Mouse (Mus musculus) heart, embryonic 14.5 days (tissue): ENCODE data around the gene Plk4. TPM values are rescaled to one million over a fixed set of nuclear protein-coding genes. Genes with fewer than 3 reads are reported as not detected.
A peak's percentile ranks its signal among the peaks of the same experiment; 100 is the strongest.
"Not testable (repeated sequence)": the region's sequence is repeated elsewhere in the genome, so short reads cannot be mapped to it uniquely, and the experiment has no call there.

Source experiments
- ATAC-seq: fragments of 200-750 bp; cut with Nextera tagmentation; 2 replicates; pipeline ENCODE4 v1.8.0; 2017; ENCODE audit warnings: low read depth, moderate TSS enrichment; ENCODE audit not compliant: insufficient number of reproducible peaks, insufficient read depth, low FRiP score
- H3K27ac ChIP-seq, 2 experiments: fragments of 200-500 bp in 1 of 2; fragments of 300-500 bp in 1 of 2; sonication (generic) in 1 of 2; replicated peaks in 1 of 2; 2 replicates each; pipeline ENCODE4 v1.5.1; 2012 to 2014; ENCODE audit warnings: low read depth in 2 of 2, low read length in 2 of 2, control low read depth in 1 of 2, mild to moderate bottlenecking in 1 of 2, mixed read lengths in 1 of 2; ENCODE audit not compliant: control insufficient read depth in 1 of 2, insufficient read depth in 1 of 2
- H3K27me3 ChIP-seq: fragments of 300-500 bp; sonication (generic); 2 replicates; pipeline ENCODE4 v1.6.1; 2014; ENCODE audit warnings: mild to moderate bottlenecking, low read length, control low read depth; ENCODE audit not compliant: control insufficient read depth, insufficient read depth
- H3K36me3 ChIP-seq: fragments of 300-500 bp; sonication (generic); 2 replicates; pipeline ENCODE4 v1.6.1; 2014; ENCODE audit warnings: mild to moderate bottlenecking, control low read depth, low read length, mixed read lengths; ENCODE audit not compliant: control insufficient read depth, insufficient read depth
- H3K4me1 ChIP-seq, 2 experiments: fragments of 200-500 bp in 1 of 2; fragments of 300-500 bp in 1 of 2; sonication (generic) in 1 of 2; 2 replicates each; pipeline ENCODE4 v1.6.1; 2012 to 2014; ENCODE audit warnings: low read length in 2 of 2, control low read depth in 1 of 2, mixed read lengths in 1 of 2; ENCODE audit not compliant: control insufficient read depth in 2 of 2, insufficient read depth in 2 of 2
- H3K4me2 ChIP-seq: fragments of 300-500 bp; sonication (generic); 2 replicates; pipeline ENCODE4 v1.6.1; 2014; ENCODE audit warnings: mild to moderate bottlenecking, low read length
- H3K4me3 ChIP-seq, 2 experiments: fragments of 200-500 bp in 1 of 2; fragments of 300-500 bp in 1 of 2; sonication (generic) in 1 of 2; 2 replicates each; pipeline ENCODE4 v1.5.1; 2012 to 2014; ENCODE audit warnings: low read length in 2 of 2, mild to moderate bottlenecking in 2 of 2, control low read depth in 1 of 2, low read depth in 1 of 2, moderate library complexity in 1 of 2; ENCODE audit not compliant: control insufficient read depth in 1 of 2, insufficient read depth in 1 of 2
- H3K9ac ChIP-seq: fragments of 300-500 bp; sonication (generic); 2 replicates; pipeline ENCODE4 v1.6.1; 2014; ENCODE audit warnings: mild to moderate bottlenecking, low read length
- H3K9me3 ChIP-seq: fragments of 300-500 bp; sonication (generic); 2 replicates; pipeline ENCODE4 v1.6.1; 2016; ENCODE audit warnings: low read length, control low read depth; ENCODE audit not compliant: control insufficient read depth
- WGBS: fragments of 180-500 bp; shearing (Covaris S2); extraction: QIAGEN DNeasy Blood & Tissue Kit; methylation state at CpG from one replicate; pipeline ENCODE4 v1.1.7; 2014; 5-methylcytosine and 5-hydroxymethylcytosine counted together
- polyA plus RNA-seq: library from polyadenylated mRNA; unstranded; fragments of >200 nt; fragmentation: Nextera tagmentation; extraction: Ambion mirVana; gene quantifications from 2 replicates; pipeline ENCODE4 v1.2.1, GENCODE M21; 2014

The Plk4 gene
- polyA plus RNA-seq, 1 experiment from 2014 or later = 32.0 TPM

DNA sequence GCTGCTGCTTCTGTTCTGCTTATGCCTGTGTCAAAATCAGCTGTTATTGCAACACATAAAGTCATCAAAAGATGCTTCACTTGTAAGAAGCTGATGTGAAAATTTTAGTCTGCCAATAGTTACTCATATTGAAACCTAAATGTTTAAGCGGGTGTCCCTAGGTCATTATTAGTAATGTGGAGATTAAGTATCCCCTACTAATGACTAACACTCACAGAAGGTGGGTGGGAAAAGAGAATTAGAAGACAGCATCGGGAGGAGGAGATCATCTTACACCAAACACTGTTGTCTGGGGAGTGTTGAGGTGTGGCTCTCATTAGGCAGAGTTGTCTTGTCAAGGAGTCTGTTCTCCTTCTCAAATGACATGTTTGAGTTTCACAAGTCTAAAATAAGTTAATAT, 7.1 kb downstream of the Plk4 start:
- no peak for ATAC-seq
- Histone ChIP-seq H3K27me3 (no peaks in the 10 kb centered on the region), H3K4me3 (no peak overlapping the region), H3K4me2 (no peak overlapping the region), H3K27ac (no peak overlapping the region), H3K36me3 (peaks cover 73% of the 10 kb centered on the region), H3K9me3 (no peaks in the 10 kb centered on the region), H3K9ac (no peak overlapping the region), H3K4me1 (0 out of 4 replicates have a peak, but pooled peaks cover 0 to under 1% of the 10 kb centered on the region in 2 experiments)
- WGBS = 63% methylated on average over 2 of the region's 2 CpGs

- Histone ChIP-seq H3K4me3 (no peak overlapping the region), H3K4me1 (no peaks in the 10 kb centered on the region), H3K27ac (no peak overlapping the region), H3K36me3 (peaks cover 80% of the 10 kb centered on the region), H3K27me3 (no peaks in the 10 kb centered on the region), H3K4me2 (no peak overlapping the region), H3K9me3 (no peaks in the 10 kb centered on the region), H3K9ac (no peak overlapping the region)
- no peak for ATAC-seq
- 92% methylated on average over 10 of the region's 10 CpGs for WGBS
Observed at GRCm38 (mm10) chr3:40808686-40809085, 8.9 kb downstream of the Plk4 start.

GRCm38 (mm10) chr3:40809894-40810293, 10.1 kb downstream of the Plk4 start:
- no peak for ATAC-seq
- Histone ChIP-seq H3K4me1 (no peaks in the 10 kb centered on the region), H3K4me2 (no peak overlapping the region), H3K36me3 (peaks cover 87% of the 10 kb centered on the region), H3K9ac (no peak overlapping the region), H3K27me3 (no peaks in the 10 kb centered on the region), H3K9me3 (no peaks in the 10 kb centered on the region), H3K4me3 (no peak overlapping the region), H3K27ac (no peak overlapping the region)
- WGBS = 89% methylated on average over 2 of the region's 2 CpGs

DNA sequence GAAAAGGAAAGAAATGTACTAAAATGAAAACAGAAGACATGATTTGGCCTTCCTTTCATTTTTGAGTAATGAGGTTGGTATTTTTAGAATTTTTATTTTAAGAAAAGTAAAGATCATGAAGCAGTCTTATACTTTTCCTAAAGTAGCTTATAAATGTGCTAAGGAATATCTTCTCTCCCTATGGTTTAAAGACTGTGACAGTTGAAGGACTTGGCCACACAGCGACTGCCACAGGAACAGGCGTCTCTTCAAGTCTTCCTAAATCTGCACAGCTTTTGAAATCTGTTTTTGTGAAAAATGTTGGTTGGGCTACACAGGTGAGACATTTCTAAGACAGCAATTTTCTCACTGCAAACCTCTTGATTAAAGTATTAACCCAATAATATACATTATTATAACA, 13.5 kb downstream of the Plk4 start:
- no peaks in the 10 kb centered on the region for H3K9me3 ChIP-seq

DNA sequence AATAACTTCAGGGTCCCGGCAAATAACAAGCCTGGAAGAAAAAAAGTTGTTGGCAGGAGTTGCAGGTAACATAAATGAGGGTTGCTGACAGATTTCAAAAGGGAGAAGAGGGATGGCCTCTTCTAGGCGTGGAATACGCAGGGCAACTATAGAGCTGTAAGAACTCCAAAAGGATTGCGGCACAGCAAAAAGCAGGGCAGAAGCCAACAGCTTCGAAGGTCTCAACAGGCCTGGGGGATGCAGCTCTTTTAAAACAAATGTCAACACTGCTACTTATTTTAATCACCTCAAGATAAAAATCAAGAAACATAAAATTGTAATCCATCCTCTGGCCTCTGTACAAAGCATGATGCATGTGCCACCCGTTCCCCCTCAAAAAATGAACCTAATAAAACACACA, 45.7 kb downstream of the Plk4 start:
- not testable (repeated sequence) for H3K4me1 ChIP-seq, H3K9me3 ChIP-seq, H3K27ac ChIP-seq, ATAC-seq, H3K27me3 ChIP-seq, H3K9ac ChIP-seq, H3K36me3 ChIP-seq
- Histone ChIP-seq H3K4me2 (peak overlapping the region; percentile 69), H3K4me3 (peak overlapping the region in 1 of 2 experiments; percentile 50; a peak in 1 of 4 replicates)
- WGBS = 82% methylated on average over 5 of the region's 6 CpGs

More for the DNA sequence above, 13.5 kb downstream of the Plk4 start:
- H3K27me3 ChIP-seq = no peaks in the 10 kb centered on the region
- no peak overlapping the region for H3K4me3 ChIP-seq
- no peak overlapping the region for H3K4me2 ChIP-seq
- H3K27ac ChIP-seq = no peak overlapping the region
- 95% methylated on average over 2 of the region's 2 CpGs for WGBS
- H3K36me3 ChIP-seq = peaks cover 85% of the 10 kb centered on the region
- ATAC-seq = no peak
- H3K4me1 ChIP-seq = no peaks in the 10 kb centered on the region
- H3K9ac ChIP-seq = no peak overlapping the region

DNA sequence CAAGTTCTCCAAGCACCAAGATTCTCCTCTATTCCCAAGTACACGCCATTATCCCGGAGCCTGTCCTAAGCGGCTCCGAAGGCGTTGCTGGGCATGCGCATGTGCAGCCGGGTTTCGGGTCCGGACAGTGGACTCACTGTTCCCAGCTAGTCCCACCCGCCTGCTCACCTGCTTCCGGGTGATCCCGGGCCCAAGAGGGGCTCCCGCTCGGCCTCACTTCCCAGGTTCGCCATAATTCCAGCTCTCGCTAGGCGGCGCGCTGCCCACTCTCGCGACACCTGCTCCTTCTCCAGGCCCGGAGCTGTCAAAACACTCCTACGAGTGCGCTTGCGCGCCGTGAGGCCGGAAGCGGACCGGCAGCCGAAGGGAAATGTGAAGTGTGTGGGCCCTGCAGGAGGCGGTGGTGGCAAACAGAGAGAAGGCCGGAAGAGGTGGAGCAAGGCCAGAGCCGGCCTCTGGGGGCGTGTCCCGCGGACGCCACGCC, 46.7 kb downstream of the Plk4 start, which contains the start of gene Mfsd8:
TSS of gene Mfsd8 (minus strand) at position 414 of the 484 bp plus-strand sequence.
- H3K9ac ChIP-seq = peak within 1 kb of the TSS; percentile 76
- H3K27ac ChIP-seq = peak within 1 kb of the TSS; percentile 71 to 88
- not testable (repeated sequence) for H3K4me1 ChIP-seq, H3K36me3 ChIP-seq, H3K9me3 ChIP-seq, H3K27me3 ChIP-seq
- WGBS = under 1% methylated on average over 34 of the region's 39 CpGs
- H3K4me3 ChIP-seq = peak within 1 kb of the TSS; percentile 50
- H3K4me2 ChIP-seq = peak within 1 kb of the TSS; percentile 73
- peak; percentile 99 for ATAC-seq

- no CpG with 5 or more reads among the region's 4 CpGs for WGBS
- not testable (repeated sequence) for H3K4me1 ChIP-seq, H3K36me3 ChIP-seq, ATAC-seq, H3K27me3 ChIP-seq, H3K9me3 ChIP-seq
- peak within 1 kb of the TSS; percentile 50 for H3K4me3 ChIP-seq
- peak within 1 kb of the TSS; percentile 71 to 88 for H3K27ac ChIP-seq
- peak within 1 kb of the TSS; percentile 73 for H3K4me2 ChIP-seq
- H3K9ac ChIP-seq = peak within 1 kb of the TSS; percentile 76
Observed at GRCm38 (mm10) chr3:40846957-40847017, 47.0 kb downstream of the Plk4 start, which contains the start of gene Abhd18. Gene Abhd18, plus strand, starts transcription at chr3:40846970.

DNA sequence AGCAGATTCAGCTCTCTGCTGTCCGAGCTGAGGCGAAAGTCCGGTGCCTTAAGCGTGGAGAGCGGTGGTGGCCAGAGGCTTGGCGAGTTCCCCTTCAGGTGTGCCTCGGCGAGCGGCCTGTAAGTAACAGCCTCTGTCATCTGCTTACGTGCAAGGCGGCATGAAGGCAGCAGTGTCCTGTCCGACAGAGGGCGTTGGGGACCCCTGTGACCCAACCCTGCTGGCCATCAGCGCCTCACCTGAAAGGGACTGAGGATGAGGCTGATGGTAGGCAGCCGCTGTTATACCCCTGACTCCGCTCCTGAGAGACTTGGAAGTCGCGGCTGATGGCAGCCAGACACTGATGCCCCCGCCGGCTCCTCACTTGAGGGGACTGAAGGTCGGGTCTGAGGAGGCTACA, 47.2 kb downstream of the Plk4 start:
- H3K27me3 ChIP-seq, H3K4me1 ChIP-seq, ATAC-seq, H3K36me3 ChIP-seq, H3K9me3 ChIP-seq: not testable (repeated sequence)
- H3K4me2 ChIP-seq = peak overlapping the region; percentile 73
- H3K9ac ChIP-seq = peak overlapping the region; percentile 71
- H3K4me3 ChIP-seq = peak overlapping the region; percentile 50
- peak overlapping the region in 1 of 2 experiments; percentile 64; a peak in 3 of 4 replicates for H3K27ac ChIP-seq
- 1% methylated on average over 16 of the region's 21 CpGs for WGBS
